Mouse (Mus musculus) G1E-ER4 (cell line): ENCODE results near the gene Sdk2. TPM values are rescaled to one million over a fixed set of nuclear protein-coding genes. Genes with fewer than 3 reads are reported as not detected.

Experiments
- GATA1 ChIP-seq: IDR thresholded peaks from one replicate; pipeline ENCODE4 v1.8.0; 2012; ENCODE audit warnings: low read length, inconsistent platforms
- polyA plus RNA-seq: library from polyadenylated mRNA; stranded (reverse); fragments of >175 nt; gene quantifications from 2 replicates; pipeline ENCODE4 v1.2.3, GENCODE M21; 2012

Sdk2 gene
- polyA plus RNA-seq = 0.01 TPM in 2 replicates

DNA sequence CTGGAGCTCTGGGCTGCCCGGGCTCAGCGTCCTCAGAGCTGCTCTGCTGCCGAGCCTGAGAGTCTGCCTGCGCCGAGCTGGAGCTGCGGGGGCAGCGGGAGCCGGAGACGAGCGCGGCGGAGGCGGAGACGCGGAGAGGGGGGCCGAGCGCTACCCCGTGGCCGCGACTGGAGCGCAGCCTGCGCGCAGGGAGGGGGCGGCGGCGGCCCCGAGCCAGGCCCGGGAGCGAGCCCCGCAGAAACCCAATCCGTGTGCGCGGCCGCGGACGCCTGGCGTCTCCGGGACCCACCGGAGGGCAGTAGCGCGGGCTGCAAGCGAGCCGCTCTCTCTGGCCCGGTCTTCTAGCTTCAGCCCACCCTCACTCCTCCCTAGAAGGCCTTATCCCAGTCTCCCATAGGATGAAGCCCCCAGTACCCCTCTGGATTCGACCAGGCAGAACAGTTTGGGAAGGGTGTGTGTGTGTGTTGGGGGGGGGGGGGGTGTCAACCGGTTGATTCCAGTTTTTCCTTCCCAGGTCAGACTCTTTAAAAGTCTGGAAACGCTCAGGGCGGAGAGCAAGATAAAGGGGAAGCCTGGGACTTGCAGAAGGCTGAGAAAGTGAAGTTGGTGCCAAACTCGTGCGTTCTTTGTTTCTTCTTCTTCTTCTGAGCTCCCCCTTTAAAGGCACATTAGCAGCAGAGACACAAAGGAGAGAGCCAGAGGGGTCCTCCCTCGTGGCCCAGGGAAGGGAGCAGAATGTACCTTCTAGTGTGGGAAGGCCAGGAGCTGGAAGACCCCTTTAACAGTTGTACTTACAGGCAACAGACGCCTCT lies at the start of gene Sdk2:
Gene Sdk2 (minus strand): TSS at position 96 of the 812 bp plus-strand sequence.
- no peak for TF ChIP-seq GATA1

DNA sequence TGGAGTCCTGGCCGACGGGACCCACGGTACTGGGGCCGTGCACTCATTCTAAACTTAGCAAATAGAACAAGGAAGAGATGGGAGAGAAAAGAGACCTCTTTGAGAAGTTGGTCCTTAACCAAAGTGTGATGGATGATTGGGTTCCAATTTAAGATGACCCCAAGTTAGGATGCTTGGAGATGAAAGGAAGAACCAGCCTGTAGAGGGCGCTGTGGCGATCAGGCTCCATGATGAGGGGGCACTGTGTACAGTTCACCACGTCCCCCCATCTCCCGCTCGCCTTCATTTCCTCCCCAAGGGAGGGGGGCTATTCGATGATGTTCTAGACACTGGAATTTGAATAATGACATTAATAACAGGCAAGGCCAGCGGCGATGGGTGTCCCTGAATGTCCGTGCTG lies 48.2 kb upstream of the Sdk2 start:
- TF ChIP-seq GATA1 = no peak

DNA sequence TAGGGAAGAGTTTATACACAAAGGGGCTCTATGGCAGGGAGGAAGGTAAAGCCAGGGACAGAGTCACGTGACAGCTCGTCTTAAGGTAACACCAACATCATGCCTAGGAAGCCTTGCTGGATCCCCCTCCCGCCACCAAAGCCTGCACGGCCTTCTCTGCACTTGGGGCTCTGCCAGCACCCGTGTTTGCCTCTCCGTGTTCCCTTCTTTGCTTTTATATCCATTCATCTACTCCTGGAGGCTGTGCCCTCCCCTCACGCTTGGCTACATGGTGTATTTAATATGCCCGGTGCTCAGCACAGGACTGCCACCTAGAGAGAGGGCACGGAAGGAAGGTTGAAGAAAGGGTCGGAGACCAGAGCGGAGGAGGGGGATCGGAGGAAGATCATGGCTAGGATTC lies 47.8 kb upstream of the Sdk2 start:
- no peak for TF ChIP-seq GATA1

DNA sequence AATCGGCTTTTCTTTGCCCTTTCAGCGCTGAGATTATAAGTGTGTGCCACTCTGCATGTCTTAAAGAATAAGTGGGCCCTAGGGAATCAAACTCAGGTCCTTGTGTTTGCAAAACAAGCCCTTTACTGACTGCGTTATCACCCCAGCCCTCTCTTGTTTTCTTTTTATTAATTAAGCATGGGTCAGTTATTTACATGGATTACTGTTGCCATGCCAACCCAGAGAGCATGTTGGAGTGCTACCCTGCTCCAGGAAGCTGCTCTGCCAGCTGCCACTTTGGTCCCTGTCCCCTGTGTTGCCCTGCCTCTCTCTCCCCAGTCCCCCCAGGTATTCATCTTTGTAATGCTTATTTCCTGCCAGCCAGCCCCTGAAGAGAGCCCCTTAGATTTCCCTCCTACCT lies 44.0 kb upstream of the Sdk2 start:
- TF ChIP-seq GATA1 = no peak

DNA sequence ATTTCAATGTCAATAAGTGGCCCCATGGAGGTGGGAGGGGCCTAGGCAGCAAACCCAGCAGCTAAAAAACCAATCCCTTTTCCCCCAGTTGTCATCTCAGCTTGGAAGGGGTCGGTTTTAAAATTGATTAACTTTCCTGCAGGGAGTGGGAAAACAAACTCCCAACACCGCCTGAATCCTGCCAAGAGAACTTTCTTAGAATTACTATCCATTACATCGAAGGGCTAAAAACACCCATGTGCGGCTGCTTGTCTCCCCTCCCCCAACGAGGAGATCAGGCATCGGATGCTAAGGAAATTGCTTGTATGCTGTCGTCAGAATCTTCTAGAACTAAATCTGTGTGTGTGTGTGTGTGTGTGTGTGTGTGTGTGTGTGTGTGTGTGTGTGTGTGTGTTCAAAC lies 26.8 kb upstream of the Sdk2 start:
- no peak for TF ChIP-seq GATA1

DNA sequence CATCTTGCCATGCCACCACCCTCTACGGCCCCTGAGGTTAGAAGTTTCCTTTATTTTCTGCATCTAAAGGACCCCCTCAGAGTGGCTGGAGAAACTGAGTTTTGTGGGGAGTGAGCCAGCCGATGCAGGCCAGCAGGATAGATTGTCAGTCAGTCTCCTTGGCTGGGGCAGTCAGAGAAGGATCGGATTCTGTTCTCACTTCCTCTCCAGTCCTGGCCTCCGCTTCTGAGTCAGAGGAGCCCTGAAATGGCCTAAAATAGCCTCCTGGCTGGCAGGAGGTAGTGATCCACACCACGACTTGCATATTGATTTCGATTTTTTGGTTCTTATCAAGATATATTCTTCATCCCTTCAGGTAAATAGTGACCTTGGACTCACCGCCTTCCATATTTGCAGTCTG lies 26.3 kb upstream of the Sdk2 start:
- no peak for TF ChIP-seq GATA1

DNA sequence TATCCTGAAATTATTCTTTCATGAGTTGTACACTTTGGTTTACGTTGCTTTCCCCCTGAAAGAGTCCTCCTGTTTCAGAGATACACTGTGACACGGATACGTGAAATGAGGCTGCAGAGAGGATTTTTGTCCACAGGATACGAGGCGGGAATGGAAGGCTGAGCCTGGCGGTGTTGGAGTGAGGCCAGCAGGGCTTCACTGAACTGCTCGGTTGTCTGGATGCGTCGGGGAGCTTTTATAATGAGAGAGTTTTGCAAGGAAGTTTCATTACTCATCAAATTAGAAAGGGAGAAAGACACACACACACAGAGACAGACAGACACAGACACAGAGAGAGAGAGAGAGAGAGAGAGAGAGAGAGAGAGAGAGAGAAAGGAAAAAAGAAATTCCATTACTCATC lies 13.8 kb upstream of the Sdk2 start:
- TF ChIP-seq GATA1 = no peak

DNA sequence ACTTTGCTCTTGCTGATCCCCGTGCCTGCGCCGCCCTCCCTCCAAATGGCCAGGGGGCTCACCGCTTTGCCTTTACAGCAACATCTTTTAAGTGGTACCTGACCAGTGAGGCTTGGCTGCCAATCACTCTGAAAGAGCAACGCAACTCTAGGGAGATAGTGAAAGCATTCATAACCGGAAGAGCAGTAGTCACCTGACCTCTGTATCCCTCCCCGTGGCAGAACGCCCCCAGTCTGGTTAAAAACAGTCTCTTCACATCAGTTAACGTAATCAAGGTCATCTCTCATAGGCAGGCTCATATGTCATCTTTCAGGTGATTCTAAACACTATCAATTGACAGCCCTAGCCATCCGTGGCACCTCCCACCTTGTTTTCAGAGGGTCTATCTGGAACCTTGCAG lies 5.8 kb upstream of the Sdk2 start:
- TF ChIP-seq GATA1 = no peak

DNA sequence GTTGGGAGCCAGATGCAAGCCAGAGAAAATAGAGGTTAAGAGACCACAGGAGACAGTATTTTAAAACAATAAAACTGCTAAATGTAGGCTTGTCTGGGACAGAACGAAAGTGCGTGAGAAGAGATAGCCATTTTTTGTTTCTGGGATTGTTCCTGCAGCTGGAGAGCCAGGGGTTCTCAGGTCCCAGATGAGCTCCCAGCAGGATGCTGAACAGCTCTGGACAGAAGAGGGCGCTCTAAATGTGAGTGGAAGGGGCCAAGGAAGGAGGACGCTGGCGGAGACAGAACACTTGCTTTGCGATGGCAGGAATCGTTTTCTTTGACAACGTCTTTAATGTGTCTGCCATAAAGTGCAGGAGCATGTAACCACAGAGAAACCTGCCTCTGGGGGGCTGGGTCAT lies 5.2 kb upstream of the Sdk2 start:
- no peak for TF ChIP-seq GATA1

DNA sequence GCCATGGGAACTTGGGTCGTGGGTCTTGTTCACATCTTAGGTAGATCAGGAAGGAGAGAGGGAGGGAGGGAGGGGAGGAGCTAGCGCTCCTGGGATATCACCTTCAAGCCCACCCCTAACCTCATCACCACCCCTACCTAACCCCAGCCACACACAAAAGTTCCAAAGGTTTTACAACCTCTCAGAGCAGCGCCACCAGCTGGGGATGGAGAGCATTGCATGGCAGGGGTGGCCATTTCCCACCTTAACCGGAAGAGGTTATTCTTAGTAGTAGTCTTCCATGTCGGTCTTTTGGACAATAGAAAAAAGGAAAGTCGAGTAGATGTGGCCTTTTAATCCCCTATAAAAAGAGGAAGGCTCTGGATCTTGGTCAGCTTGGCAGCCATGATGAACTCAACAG lies 4.0 kb upstream of the Sdk2 start:
- TF ChIP-seq GATA1 = no peak

DNA sequence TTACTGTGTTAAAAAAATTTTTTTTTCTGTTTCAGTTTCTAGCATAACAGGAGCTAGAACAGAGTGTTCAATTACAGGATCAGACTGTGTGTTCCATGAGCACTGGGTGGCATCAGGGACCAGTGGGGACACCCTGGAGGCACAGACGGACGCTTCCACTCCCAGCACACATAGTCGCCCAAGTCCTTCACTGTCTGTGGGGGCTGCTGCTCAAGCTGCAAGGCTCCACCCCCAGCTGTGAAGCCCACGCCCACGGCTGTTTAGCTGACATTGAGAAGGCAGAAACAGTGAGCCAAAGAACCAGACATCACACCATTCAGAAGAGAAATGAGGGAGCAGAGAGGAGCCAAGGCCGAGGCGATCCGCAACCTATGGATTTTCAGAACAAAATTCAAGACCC lies 3.3 kb upstream of the Sdk2 start:
- TF ChIP-seq GATA1 = no peak

DNA sequence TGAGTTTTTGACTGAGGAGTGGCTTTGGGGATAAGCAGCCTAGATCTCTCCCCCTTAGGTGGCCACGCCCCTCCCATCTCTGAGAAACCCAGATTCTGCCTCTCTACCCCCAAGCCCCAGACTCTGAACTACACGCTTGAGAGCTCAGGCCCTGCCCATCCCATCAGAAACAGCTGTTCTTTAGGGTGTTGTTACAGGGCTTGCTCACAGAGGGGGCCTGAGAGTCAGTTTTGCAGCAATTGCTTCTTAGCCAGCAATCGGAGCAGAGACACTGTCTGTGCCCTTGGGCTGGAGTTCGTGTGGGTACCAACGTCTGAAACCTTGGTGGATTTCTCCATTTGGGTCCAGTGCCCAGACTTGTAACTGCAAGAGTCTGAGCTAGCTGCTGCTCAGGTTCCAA lies 1.5 kb upstream of the Sdk2 start:
- TF ChIP-seq GATA1 = no peak

DNA sequence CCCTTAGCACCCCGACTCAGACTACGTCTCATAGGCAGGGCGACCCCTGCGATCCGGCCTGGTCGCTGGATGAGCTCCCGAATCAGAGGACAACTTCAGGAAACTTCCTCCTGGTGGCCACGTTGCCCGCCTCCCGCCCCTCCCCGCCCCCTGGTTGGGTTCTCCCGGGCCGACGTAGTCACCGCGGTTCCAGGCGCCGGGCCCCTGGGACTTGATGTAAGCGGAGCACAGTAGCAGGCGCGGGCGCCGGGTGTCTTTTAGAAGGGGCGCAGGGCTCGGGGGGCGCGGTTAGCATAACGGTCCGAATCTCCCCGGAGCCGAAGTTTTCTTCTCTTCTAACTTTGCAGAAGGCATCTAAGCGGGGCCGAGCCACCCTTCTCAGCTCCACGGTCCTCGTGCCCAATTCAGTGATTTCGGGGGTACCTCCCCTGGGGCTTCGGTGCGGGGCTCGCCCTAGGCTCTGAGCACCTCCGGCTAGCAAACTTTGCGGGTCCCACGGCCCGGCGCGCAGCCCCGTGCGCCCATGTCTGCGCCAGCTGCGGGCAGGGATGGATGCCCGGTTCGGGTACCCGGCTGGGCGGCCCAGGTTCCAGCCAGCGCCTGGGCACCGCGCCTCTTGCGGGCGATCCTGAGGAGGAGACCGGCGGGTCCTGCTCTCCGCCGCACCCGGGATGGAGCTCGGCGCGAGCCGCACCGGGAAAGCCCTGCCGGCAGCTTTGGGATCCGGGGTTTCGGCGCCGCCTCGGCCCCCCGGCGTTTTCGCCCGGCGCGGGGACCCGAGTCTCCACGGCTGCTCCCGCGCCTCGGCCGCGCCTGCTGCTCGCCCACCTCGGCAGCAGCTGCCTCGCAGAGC lies 522 bp downstream of the Sdk2 start:
- TF ChIP-seq GATA1 = no peak

DNA sequence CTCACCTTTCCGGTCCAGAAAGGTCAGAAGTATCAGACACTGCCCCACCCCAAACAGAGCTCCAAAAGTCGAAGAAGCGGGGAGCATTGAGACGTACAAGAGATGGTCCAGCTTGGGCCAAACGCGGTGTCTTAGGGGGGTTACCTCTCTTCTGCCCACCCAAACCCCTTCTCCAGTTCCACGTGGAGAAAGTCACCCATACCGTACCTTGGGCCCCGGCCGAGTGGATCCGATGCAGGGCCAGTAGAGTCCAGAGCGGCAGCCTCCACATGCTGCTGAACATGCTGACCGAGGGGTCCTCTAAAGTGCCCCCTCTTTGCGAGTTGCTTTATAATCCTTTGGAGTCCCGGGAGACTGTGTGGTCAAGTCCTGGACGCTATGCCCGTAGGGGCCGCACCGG lies 1.2 kb downstream of the Sdk2 start:
- TF ChIP-seq GATA1 = no peak

DNA sequence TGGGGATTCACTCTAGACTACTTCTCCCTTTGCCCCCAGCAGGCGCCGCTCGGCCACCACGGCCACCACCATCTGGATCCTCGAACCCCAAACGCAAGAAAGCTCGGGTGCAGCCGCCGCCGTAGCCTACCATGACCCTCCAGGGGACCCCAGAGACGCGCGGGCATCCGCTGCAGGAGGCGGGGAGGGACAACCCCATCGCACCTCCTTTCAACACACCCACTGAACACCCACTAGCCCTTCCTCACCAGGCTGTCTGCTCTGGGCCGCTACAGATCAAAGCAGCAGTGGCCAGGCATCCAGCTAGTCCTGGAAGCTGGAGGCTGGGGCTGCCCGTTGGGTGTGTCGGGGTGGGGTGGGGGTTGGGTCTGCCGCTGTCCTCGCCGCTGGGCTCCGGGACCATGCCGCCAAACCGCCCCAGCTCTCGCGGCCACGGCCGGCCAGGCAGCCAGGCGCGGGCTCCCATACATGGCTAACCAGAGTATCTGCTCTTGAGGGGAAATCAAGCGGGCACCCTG lies 1.9 kb downstream of the Sdk2 start:
- no peak for TF ChIP-seq GATA1

DNA sequence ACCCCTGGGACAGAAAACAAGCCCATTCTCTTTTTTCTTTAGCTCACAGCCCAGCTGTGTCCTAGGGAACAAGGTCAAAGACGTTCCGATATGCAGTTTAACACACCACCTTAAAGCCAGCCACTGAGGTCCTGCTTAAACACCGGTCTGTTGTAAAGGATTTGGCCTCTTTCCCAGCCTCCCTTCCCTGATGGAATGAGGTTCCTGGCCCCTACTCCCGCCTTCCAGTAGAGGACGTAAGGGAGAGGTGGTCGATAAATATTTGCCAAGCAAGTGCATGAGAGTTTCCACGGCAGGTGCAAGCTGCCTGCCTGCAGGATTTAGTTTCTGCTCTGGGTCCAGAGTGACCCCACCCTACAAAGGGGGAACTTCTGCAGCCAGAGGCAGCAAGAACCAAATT lies 4.9 kb downstream of the Sdk2 start:
- no peak for TF ChIP-seq GATA1

DNA sequence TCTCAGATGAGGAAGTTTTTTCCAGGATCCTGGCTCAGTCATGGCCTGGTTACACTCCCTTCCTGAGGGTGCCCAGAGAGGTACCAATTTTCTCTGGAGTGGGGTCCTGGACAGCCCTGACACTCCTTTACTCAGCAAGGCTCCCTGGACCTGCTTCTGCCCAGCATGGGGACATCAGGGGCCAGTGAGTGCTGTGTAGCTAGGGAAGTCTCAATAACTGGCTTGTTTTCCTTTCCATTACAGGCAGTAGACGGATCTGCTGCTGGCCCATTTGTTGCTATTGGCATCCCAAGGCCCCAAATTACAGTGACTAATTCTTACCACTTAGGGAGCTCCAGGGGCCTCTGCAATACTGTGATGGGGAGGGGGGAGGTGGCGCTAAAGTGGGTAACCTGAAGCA lies 5.6 kb downstream of the Sdk2 start:
- no peak for TF ChIP-seq GATA1
